Mouse (Mus musculus): ENCODE results near the gene Tmem131.

- TF ChIP-seq GATA1 (IDR thresholded peaks at IDR 0.05; ENCODE audit: borderline replicate concordance, low read length) (no peak), FLI1 (IDR thresholded peaks at IDR 0.05; ENCODE audit: low read length) (no peak)
These were observed 43.8 kb downstream of the Tmem131 start for GRCm38 (mm10) chr1:36899622-36900021.
